Mouse (Mus musculus): ENCODE measurements around the gene Hbs1l.

Hbs1l gene

DNA sequence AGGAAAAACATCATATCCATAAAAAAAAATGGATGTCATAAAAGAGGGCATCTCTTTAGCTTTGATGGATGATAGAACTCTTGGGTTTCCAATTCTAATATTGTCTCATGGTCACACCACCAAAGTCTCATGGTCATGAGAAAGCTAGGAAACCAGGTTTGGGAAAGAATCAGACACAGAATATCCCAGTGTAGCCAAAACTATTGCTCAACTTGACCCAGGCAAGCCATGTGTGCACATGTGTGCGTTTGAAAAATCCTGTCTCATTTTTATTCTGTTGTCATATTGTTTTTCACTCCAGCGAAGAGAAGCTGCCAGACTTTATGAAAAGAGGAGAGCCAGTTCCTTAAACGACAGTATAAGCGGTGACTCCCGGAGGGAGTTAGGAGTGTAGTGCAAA is 114.9 kb downstream of the Hbs1l start:
- DNase-seq: no peak

DNA sequence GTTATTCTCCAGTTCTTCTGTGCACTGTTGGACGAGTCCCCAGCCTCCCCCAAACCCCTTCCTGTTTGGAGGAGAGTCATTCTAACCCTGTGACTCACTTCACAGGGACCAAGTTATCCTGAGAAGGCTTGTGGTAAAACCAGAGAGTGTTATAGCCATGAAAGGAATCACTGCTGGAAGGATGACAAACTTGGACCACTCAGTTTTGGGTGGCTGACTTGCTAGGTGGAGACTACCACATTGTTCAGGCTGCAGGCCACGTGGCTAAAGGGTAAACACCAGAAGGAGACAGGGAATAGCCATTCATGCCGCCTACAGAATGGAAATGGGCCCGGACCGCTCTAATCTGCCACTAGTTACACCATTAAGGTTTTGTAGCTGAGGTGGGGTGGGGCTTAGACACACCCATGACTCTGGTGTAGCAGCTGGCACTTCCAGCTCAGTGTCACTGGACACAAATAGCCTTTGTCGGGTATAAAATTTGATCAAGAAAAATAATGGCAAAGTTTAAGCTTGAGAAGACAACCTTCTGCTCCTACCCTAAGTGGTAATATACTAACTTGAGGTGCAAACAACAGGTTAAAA is 115.9 kb downstream of the Hbs1l start:
- DNase-seq: no peak

DNA sequence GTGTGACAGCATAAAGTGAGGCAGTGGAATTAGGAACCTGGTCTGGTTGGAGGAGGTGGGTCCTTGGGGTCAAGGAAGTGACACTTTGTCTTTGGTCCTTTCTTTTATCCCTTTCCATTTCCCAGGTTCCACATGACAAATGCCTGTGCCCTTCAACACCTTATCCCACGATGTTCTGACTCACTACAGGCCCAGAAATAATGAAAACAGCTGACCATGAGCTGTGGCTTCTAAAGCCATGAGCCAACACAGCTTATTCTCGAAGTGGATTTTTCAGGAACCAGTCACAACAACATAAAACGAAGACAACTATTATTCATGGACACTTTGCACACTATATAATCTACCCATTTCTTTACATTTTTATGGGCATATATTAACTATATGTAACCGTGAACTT is 119.3 kb downstream of the Hbs1l start:
- DNase-seq: no peak

DNA sequence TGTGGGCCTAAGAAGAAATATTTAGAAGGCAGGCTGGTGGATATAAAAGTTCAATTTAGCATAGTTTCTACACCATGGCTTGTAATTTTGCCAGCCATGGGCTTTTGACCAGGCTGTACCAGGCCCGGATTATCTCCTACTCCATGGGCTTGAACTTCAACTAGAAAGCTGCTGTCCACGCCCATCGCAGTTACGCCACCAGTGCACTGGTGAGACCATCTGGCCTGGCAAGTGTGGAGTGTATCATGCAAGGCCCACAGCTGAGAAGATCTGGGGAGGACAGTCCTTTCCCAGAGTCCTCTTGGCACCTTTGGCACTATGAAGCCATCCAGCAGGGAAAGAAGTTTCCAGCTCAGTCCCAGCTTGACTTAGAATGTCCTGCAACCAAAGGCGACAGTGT is 120.4 kb downstream of the Hbs1l start:
- no peak for DNase-seq
